Mouse (Mus musculus) kidney, postnatal 4 days (tissue): Measurements from ENCODE around the gene Sptbn4.

Source experiments
- DNase-seq, 2 experiments: peaks; one replicate each; pipeline ENCODE4 v3.0.0; 2021; ENCODE audit warnings: mixed read lengths in 2 of 2

Gene Sptbn4

GRCm38 (mm10) chr7:27339114-27339513, 108.4 kb downstream of the Sptbn4 start:
- no peak for DNase-seq

- DNase-seq, result peak; percentile 73 to 85
Measured at GRCm38 (mm10) chr7:27337175-27337853, 110.2 kb downstream of the Sptbn4 start, which contains the start of gene Ltbp4. Gene Ltbp4, minus strand, starts transcription at chr7:27337692.

- peak; percentile 95 for DNase-seq
Measured at GRCm38 (mm10) chr7:27335928-27336823, 111.3 kb downstream of the Sptbn4 start.

GRCm38 (mm10) chr7:27335011-27335720, 112.3 kb downstream of the Sptbn4 start:
- DNase-seq, result no peak

GRCm38 (mm10) chr7:27334405-27334911, 113.0 kb downstream of the Sptbn4 start:
- DNase-seq, result peak; percentile 49 to 63

- peak; percentile 59 to 66 for DNase-seq
Measured at GRCm38 (mm10) chr7:27333316-27333941, 114.1 kb downstream of the Sptbn4 start.

GRCm38 (mm10) chr7:27332353-27333199, 114.9 kb downstream of the Sptbn4 start:
- peak; percentile 95 to 96 for DNase-seq

GRCm38 (mm10) chr7:27331854-27332253, 115.6 kb downstream of the Sptbn4 start:
- DNase-seq, result peak in 1 of 2 experiments; percentile 50

GRCm38 (mm10) chr7:27331541-27331851, 116.0 kb downstream of the Sptbn4 start:
- peak; percentile 59 to 74 for DNase-seq

GRCm38 (mm10) chr7:27330709-27331540, 116.6 kb downstream of the Sptbn4 start:
- peak; percentile 96 to 98 for DNase-seq

- DNase-seq, result no peak
Measured at GRCm38 (mm10) chr7:27329981-27330380, 117.5 kb downstream of the Sptbn4 start.

- peak; percentile 95 for DNase-seq
Measured at GRCm38 (mm10) chr7:27329326-27329947, 118.0 kb downstream of the Sptbn4 start.

GRCm38 (mm10) chr7:27328648-27329047, 118.8 kb downstream of the Sptbn4 start:
- peak; percentile 44 to 63 for DNase-seq

GRCm38 (mm10) chr7:27328161-27328560, 119.3 kb downstream of the Sptbn4 start:
- no peak for DNase-seq

- DNase-seq, result no peak
Measured at GRCm38 (mm10) chr7:27327500-27327899, 120.0 kb downstream of the Sptbn4 start.

- peak; percentile 58 to 76 for DNase-seq
Measured at GRCm38 (mm10) chr7:27326101-27326880, 121.2 kb downstream of the Sptbn4 start.

- DNase-seq, result peak; percentile 84 to 89
Measured at GRCm38 (mm10) chr7:27325697-27326096, 121.8 kb downstream of the Sptbn4 start.

GRCm38 (mm10) chr7:27324928-27325327, 122.6 kb downstream of the Sptbn4 start:
- no peak for DNase-seq

GRCm38 (mm10) chr7:27324161-27324560, 123.3 kb downstream of the Sptbn4 start:
- DNase-seq, result no peak
